Mouse (Mus musculus) bone marrow macrophage, adult 2 months (primary cell): Measurements from ENCODE around the gene Cxcr6. TPM values are rescaled to one million over a fixed set of nuclear protein-coding genes. Genes with fewer than 3 reads are reported as not detected.
A peak's percentile ranks its signal among the peaks of the same experiment; 100 is the strongest.

Experiments
- H3K27ac ChIP-seq: 2 replicates; pipeline ENCODE4 v1.5.1; 2012; ENCODE audit warnings: low read depth, low read length; ENCODE audit not compliant: insufficient read depth
- H3K4me1 ChIP-seq: 2 replicates; pipeline ENCODE4 v1.6.1; 2012; ENCODE audit warnings: low read length; ENCODE audit not compliant: control insufficient read depth, insufficient read depth
- H3K4me3 ChIP-seq: 2 replicates; pipeline ENCODE4 v1.5.1; 2012; ENCODE audit warnings: mild to moderate bottlenecking, low read length, moderate library complexity; ENCODE audit not compliant: insufficient read depth
- CTCF ChIP-seq: IDR thresholded peaks from 2 replicates; pipeline ENCODE4 v1.5.1; 2012; ENCODE audit warnings: low read depth, mild to moderate bottlenecking, low read length, moderate library complexity
- POLR2A ChIP-seq: IDR thresholded peaks from 2 replicates; pipeline ENCODE4 v1.6.1; 2012; ENCODE audit warnings: mild to moderate bottlenecking, low read depth, low read length, borderline replicate concordance
- polyA plus RNA-seq: library from polyadenylated mRNA; stranded (reverse); fragments of >200 nt; gene quantifications from 2 replicates; pipeline ENCODE4 v1.2.4, GENCODE M21; 2012; ENCODE audit not compliant: missing spikeins, insufficient read depth, insufficient read length

Gene Cxcr6
- polyA plus RNA-seq, 1 experiment, result not detected

- peaks cover 32% of the 10 kb centered on the region for H3K4me1 ChIP-seq
- TF ChIP-seq CTCF (no peak), POLR2A (no peak)
- no peak overlapping the region for H3K4me3 ChIP-seq
- H3K27ac ChIP-seq, result peak overlapping the region; percentile 28
Measured at GRCm38 (mm10) chr9:123815996-123816395, 9.7 kb downstream of the Cxcr6 start.

GRCm38 (mm10) chr9:123818601-123819000 lies 12.3 kb downstream of the Cxcr6 start:
- Histone ChIP-seq H3K4me1 (peaks cover 31% of the 10 kb centered on the region), H3K4me3 (no peak overlapping the region), H3K27ac (no peak overlapping the region)
- TF ChIP-seq CTCF (no peak), POLR2A (no peak)

- no peaks in the 10 kb centered on the region for H3K4me1 ChIP-seq
- no peak overlapping the region for H3K27ac ChIP-seq
- TF ChIP-seq POLR2A (no peak), CTCF (no peak)
- no peak overlapping the region for H3K4me3 ChIP-seq
Measured at GRCm38 (mm10) chr9:123826631-123827030, 20.4 kb downstream of the Cxcr6 start.

GRCm38 (mm10) chr9:123828916-123829315 lies 22.6 kb downstream of the Cxcr6 start:
- no peak for TF ChIP-seq POLR2A
- no peak for TF ChIP-seq CTCF
- no peak overlapping the region for H3K27ac ChIP-seq
- H3K4me1 ChIP-seq, result no peaks in the 10 kb centered on the region
- no peak overlapping the region for H3K4me3 ChIP-seq

- H3K4me1 ChIP-seq, result peaks cover 3% of the 10 kb centered on the region; the same call in 1 of the 2 replicates
- H3K4me3 ChIP-seq, result no peak overlapping the region
- no peak for TF ChIP-seq POLR2A
- TF ChIP-seq CTCF, result no peak
- H3K27ac ChIP-seq, result no peak overlapping the region
Measured at GRCm38 (mm10) chr9:123835851-123836250, 29.6 kb downstream of the Cxcr6 start.

GRCm38 (mm10) chr9:123840243-123840642 lies 34.0 kb downstream of the Cxcr6 start:
- H3K27ac ChIP-seq, result no peak overlapping the region

GRCm38 (mm10) chr9:123844468-123844867 lies 38.2 kb downstream of the Cxcr6 start:
- no peak overlapping the region for H3K27ac ChIP-seq

More at GRCm38 (mm10) chr9:123840243-123840642, 34.0 kb downstream of the Cxcr6 start:
- Histone ChIP-seq H3K4me3 (no peak overlapping the region), H3K4me1 (peaks cover 12% of the 10 kb centered on the region)
- no peak for TF ChIP-seq CTCF
- TF ChIP-seq POLR2A, result no peak

GRCm38 (mm10) chr9:123845120-123845519 lies 38.8 kb downstream of the Cxcr6 start:
- peak overlapping the region; percentile 37 for H3K27ac ChIP-seq
- peaks cover 30% of the 10 kb centered on the region for H3K4me1 ChIP-seq
- no peak overlapping the region for H3K4me3 ChIP-seq
- TF ChIP-seq POLR2A, result no peak
- no peak for TF ChIP-seq CTCF

More at GRCm38 (mm10) chr9:123844468-123844867, 38.2 kb downstream of the Cxcr6 start:
- Histone ChIP-seq H3K4me1 (peaks cover 26% of the 10 kb centered on the region), H3K4me3 (no peak overlapping the region)
- no peak for TF ChIP-seq CTCF
- no peak for TF ChIP-seq POLR2A

GRCm38 (mm10) chr9:123846490-123846889 lies 40.2 kb downstream of the Cxcr6 start:
- peaks cover 28% of the 10 kb centered on the region for H3K4me1 ChIP-seq
- H3K4me3 ChIP-seq, result no peak overlapping the region
- no peak overlapping the region for H3K27ac ChIP-seq
- TF ChIP-seq CTCF, result no peak
- no peak for TF ChIP-seq POLR2A

- Histone ChIP-seq H3K4me1 (peaks cover 36% of the 10 kb centered on the region), H3K4me3 (peak overlapping the region; percentile 9), H3K27ac (peak overlapping the region; percentile 93)
- no peak for TF ChIP-seq POLR2A
- no peak for TF ChIP-seq CTCF
Measured at GRCm38 (mm10) chr9:123849976-123850695, 43.9 kb downstream of the Cxcr6 start.
